Mouse (Mus musculus) cerebellum, adult 11 months (tissue): ENCODE measurements at regions not wholly inside any gene's neighbourhood (a gene's known extent, or its start where the extent isn't known, plus 50 kb on each side); places are given as distances from the start of the nearest gene placed in this dataset.
"Not testable (repeated sequence)": the region's sequence is repeated elsewhere in the genome, so short reads cannot be mapped to it uniquely, and the experiment has no call there.

Experiments
- DNase-seq: peaks from one replicate; pipeline ENCODE4 v3.0.0; 2022

DNA sequence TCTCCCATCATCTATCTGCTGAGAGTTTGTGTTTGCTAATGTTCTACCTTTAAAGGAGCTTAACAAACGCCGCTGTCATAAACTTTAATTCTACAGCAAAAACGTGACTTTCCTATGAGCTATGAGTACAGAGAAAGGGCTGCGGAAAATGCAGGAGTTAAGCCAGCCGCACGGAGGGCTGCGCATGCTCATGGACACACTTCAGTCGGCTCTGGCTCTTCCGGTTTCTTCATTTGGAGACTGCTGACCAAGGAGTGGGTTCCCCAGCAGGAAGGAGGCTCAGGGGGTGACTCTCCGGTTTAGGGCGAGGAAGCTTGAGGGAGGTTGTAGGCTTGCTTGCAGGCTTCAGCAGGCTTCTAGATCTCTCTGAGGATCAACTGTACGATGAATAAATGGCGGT lies 59.3 kb downstream of the Sox2 start:
- no peak for DNase-seq

DNA sequence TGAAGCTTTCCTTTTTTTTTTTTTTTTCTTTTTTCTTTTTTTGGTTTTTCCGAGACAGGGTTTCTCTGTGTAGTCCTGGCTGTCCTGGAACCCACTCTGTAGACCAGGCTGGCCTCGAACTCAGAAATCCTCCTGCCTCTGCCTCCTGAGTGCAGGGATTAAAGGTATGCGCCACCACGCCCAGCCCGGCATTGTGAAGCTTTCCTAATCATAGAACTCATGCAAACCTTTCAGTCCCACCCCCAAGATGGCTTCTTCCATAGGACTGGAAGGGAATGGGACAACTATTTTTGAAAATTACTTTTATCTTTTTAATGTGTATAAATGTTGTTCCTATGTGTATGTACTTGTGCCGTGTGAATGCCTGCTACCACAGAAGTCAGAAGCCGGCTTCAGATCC lies 61.9 kb downstream of the Sox2 start:
- not testable (repeated sequence) for DNase-seq

DNA sequence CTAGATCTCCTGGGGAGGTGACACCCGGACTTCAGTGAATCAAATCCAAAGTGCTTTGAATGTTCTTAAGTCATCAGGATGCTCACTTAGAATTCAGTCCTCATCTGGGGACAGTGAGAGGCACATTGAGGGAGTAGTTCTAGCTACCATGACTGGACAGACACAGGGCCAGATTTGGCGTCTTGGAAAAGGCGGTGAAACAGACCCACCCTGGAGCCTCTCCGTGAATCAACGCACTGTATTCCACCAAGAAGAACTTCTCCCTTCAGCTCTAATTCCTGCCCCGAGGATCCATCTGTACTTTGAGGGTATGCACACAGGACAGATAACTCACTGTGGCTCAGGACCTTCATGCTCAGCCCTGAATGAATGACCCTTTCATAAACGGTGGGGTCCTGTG lies 72.3 kb downstream of the Sox2 start:
- no peak for DNase-seq

DNA sequence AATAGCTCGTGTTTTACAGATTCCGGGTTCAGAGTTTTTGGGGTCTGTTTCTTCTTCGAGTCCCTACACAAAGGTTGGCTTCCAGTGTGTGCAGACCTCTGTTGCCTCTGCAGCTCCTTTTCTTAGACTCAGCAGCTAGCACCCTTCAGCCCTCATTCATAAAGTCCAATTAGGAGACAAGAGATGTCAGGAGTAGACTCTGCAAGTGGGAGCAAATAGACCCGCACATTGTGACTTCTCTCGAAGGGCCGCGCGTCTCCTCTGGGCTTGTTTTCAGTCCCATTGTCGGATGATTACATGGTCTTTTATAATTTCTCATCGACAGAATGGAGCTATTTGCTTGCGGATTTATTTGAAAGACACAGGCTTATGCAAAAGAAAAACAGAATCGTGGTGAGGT lies 76.8 kb downstream of the Sox2 start:
- DNase-seq, result no peak

DNA sequence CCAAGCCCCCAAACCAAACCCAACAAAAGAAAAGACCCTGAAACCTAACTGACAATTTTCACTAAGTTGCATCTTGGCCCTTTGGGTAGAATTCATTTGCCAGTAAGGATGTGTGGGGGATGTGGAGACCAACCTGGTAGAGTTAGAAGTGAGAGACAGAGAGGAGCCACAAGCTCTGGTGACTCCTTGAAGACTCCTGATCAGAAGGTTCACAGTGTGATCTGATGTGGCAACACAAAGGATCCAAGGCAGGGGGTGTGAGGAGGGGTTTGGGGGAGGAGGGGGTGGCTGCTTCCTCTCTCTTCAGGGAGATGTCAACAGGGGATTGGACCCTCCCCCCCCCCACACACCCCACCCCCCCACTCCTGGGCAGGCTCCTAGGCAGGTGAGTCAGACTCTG lies 78.1 kb downstream of the Sox2 start:
- no peak for DNase-seq

DNA sequence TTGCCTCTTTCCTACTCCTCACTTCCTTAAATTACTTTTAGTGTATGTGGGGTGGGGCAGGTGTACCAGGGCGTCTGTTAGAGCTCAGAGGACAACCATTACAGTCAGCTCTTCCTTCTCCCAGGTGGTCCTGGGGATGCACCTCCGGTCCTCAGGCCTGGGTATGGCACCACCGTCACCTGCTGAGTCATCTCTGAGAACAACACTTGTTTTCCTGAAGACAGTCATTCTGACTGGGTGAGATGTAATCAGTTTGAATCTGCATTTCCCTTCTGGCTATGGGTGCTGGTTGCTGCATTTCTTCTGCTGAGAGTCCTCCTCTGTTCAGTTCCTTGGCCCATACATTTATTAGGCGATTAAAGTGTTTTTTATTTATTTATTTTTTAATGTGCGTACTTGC lies 84.8 kb downstream of the Sox2 start:
- DNase-seq, result no peak

DNA sequence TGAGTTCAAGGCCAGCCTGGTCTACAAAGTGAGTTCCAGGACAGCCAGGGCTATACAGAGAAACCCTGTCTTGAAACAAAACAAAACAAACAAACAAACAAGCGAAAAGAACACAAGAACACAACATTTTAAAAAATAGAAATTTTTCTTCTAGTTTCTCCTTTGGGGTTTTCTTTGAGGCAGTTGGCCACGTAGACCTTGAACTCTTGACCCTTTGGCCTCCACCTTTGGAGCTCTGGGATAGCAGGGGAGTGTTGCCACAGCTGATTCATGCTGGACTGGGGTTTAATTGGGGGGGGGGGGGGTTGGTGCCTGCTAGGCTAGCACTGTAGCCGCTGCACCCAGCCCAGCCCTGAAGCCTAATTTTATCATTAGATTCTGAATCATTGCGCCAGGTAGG lies 87.8 kb downstream of the Sox2 start:
- no peak for DNase-seq

DNA sequence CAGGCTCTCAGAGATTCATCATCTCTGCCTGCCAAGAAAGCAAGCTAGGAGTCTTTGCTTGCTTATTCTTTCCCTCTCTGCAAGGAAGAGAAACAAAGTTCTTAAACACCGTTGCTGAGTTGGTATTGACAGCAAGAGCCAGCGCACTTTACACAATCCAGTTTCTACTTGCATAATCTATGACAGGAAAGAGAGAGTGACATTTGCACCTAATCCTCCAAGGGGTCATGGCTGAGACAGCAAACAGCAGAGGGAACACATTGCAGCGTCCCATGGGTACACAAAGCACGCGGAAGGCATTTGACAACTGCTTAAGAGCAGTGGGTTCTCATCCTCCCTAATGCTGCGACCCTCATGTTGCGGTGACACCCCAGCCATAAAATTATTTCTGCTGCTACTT lies 88.7 kb downstream of the Sox2 start:
- DNase-seq, result no peak

DNA sequence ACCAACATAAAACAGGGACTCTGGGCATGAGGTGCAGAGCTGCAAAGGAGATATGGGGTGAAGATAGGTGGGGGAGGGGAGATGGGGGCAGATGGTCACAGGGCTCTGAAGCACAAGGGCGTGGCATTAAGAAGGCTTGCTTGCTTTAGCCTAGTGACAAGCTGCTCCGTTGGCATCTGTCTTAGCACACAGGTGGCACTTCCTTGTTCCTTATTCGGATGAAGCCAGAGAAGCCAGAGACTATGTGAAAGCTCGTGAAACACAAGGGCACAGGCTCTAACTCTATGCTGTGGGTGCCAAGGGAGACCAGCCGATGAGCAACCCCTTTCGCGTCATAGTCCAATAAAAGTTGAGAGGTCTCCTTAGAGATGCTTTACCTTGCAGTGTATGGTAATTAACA lies 89.5 kb downstream of the Sox2 start:
- no peak for DNase-seq

DNA sequence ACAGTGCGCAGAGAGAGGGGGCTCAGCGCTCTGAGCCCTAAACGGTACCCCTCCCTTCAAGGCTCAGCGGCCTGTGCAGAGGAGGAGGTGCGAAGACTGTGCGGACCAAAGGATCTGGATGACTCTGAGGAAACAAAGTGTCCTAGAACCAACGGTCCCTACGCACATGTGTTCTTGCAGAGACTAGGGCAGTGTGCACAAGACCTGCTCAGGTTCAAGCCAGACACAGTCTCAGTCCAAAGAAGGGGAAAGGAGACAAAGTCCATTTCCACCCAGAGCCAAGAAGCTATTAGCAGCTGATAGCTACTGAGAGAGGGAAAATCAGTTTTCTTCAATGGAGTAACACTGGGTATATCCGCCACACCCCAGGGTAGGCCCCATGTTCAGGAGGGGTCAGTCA lies 89.9 kb downstream of the Sox2 start:
- no peak for DNase-seq

DNA sequence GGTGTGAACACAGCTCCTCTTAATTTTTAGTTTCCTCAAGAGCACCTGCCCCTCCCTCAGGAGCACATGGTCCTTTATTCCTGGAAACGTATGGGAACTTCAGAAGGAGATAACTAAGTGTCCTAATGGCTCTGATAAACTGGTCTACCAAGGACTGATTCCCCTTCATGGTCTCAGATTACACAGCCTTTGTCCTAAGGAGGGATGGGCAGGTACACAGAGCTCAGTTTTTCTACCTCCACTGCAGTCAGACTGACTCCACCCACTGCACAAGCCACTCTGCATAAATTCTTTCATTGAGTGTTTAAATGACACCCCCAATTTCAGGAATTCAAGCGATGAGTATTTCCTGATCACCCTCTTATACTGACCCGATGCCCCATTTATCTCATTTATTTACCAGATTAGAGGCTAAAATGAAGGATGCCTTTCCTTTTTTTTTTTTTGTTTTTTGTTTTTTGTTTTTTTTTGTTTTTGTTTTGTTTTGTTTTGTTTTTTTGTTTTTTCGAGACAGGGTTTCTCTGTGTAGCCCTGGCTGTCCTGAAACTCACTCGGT lies 95.1 kb downstream of the Sox2 start:
- no peak for DNase-seq

DNA sequence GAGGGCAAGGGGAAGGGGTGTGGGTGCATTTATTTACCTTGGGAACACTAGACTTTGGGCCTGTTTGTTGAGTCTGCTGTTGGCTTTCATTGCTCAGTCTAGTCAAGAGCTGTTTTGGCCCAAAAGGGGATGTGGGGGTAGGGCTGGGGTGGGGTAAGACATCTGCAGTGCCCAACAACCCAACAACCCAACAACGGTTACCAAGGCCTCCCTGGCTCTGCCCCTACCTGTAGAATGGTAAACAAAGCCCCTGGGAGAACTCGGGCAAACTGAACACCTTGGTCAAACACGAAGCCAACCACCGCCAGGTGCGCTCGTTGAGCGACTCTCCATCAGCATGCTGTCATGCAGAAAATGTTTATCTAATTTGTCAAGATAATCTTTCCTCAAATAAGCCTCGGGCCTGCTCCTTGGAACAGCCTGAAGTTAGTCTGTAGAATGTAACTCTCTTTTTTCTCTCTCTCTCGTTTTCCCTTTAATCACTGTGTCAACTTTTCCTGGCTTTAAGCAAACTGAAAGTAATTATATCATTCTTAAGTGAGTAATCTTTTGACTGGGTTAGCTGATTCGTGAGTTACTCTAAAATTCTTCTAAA lies 97.4 kb downstream of the Sox2 start:
- no peak for DNase-seq

DNA sequence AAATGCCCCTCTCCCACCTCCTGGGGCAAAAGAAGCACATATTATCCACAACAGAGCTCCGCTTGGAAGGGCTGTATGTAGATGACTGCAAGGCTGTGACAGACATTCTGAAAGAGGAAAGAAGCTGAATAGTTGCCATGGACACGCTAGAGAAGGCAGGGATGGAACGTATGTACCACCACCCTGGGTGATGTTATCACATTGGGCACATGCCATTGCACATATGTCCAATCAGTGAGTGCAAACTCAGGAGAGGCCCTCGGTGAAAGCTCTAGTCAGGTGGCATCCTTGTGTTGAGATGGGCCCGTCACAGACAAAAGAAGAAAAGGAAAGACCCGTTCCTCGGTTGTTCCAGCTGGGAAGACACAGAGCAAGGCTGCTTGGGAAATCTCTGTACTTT lies 99.8 kb downstream of the Sox2 start:
- no peak for DNase-seq

DNA sequence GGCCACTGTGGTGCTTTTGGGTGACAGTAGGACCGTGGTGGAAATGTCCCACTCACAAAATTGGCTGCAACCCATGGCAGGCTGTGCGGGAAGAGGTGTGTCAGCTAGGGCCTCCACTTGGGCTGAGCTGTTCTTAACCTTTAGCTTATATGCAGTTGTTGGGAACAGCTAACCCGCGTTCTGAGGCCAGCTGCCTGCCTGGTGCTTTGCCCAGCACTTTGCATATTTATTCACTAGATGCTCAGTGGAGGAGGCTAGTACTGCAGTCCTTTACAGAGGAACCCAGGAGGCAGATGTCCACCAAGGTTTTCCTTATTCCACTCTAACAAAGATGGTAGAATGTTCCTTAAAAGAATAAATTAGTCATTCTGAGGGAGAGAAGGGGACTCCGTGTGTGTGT lies 101.3 kb downstream of the Sox2 start:
- DNase-seq, result no peak

DNA sequence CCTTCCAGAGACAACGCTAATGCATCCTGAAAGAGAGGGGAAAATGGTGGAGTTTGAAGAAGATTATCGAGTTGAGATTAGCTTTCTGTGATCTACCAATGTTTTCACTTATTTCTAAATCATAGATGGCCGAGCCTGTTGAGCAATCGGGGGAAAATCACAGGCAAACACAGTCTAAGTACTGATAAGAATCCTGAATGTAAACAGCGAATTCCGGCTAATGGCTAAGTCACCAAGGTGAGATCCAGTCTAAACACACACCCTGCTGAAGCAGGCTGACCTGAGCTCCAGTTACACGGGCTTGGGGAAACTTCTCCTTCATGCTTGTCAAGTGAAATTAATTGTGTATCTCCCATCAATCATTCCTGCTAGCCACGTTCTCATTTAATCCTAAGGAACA lies 103.4 kb downstream of the Sox2 start:
- DNase-seq, result no peak

DNA sequence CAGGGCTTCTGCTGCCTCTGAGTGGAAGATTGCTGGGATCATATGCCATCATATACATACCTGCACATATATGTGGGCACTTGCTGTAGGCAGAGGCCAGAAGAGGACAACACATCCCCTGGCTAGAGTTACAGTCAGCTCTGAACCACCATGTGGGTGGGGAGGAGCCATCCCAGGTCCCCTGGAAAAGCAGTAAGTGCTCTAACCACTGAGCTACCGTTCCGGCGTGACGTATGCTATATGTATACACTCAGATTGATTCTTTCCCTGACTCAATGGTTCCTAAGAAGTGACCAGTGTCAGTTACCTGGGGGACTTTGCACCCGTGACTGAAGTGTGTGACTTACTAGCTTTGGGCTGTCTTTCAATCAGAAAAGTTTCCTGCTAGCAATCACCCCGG lies 104.6 kb downstream of the Sox2 start:
- DNase-seq, result no peak

DNA sequence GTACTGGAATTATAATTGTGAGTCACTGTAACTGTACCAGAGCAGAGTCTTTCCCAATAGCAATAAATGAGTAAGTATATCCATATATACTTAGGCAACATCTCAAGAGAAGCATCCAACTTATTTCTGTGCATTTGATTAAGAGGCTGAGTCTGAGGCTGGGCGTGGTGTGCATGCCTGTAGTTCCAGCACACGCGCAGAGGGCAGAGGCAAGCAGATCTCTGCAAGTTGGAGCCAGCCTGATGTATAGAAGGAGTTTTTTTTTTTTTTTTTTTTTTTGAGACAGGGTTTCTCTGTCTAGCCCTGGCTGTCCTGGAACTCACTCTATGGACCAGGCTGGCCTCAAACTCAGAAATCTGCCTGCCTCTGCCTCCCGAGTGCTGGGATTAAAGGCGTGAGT lies 105.1 kb downstream of the Sox2 start:
- DNase-seq, result not testable (repeated sequence)

DNA sequence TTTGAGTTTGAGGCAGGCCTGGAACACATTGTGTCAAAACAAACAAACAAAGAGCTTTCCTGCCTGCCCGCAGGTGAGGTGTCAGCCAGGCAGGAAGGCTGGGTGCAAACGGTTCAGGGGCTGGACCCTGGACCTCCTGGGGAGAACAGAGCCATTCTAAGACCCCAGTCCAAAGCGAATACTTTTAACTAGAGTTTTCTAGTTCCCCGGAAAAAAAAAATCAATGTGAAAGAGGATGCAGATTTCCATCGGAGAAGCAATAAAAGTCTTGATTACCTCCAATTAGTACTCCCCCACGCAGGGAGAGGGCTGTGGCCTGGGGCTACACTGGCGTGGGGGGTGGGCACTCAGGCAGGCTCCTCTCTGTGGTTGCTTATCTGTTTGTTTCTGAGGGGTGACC lies 106.4 kb downstream of the Sox2 start:
- DNase-seq, result no peak

DNA sequence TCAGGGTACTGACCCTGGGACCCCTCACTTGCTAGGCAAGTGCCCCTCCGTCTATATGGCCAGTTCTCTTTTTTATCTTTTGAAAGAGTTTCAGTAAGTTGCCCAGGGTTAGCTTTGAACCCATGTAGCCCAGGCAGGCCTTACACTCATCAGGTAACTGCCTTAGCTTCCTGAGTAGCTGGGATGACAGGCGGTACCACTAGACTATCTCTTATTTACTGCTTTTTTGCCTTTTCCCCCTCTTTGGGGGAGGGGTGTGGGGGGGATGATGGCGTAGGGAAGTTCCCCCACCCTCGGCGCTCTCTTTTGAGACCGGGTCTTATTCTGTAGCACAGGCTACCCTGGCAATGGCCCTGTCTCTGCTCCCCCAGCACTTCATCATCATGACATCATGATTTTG lies 106.9 kb downstream of the Sox2 start:
- DNase-seq, result no peak

DNA sequence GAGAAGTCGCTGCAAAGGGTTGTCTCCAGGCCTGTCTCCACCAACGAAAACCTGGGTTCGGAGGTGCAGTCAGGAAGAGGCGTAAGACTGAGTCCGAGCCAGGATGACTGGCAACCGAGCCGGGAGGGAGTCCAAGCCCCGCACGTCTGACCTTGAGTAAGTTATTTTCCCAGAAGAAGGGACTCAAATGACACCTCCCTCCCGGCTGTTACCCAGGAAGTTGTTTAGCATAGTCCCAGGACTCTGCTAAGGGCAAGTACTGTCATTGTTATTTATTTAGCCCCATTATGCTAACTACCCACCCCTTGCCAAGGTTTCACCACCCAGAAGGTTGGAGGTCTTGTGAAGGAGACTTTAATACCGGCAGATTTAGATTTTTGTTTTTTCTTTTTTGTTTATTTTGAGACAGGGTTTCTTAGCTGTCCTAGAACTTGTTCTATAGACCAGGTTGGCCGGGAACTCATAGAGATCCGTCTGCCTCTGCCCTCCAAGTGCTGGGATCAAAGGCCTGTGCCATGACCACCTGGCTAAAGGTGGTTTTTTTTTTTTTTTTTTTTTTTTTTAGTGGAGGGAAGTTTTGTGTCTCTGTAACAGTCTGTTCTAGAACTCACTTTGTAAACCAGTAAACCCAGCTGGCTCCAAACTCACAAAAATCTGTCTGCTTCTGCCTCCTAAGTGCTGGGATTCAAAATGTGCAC lies 107.8 kb downstream of the Sox2 start:
- no peak for DNase-seq

DNA sequence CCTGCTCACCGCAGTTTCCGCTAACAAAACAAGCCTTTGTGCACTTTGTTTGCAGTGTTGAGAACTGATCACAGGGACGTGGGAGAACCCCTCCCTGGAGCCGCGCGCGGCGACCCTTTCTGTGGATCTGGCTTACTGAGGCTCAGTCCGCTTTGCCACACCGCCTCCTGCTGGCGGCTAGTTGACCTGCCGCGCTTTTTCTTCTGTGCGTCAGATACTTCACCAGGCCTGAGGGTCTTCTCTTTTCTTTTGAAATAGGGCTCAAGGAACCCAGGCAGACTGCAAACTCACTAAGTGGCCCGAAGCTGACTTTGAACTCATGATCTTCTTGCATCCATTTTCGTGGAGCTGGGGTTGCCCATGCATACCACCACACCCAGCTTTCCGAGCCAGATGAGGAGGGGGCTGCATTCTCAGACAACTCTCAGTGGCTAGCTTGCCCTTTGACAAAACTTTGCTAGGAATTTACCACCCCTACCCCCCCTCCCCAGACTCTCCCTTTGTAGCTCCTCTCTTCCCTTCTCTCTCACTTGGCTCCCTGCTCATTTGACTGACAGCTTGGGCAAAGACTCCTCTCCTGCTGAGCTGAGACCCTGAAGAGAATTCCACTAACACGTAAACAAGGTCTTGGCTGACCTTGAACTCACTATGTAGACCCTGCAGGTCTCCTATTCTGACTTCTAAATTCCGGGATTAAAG lies 109.9 kb downstream of the Sox2 start:
- no peak for DNase-seq

DNA sequence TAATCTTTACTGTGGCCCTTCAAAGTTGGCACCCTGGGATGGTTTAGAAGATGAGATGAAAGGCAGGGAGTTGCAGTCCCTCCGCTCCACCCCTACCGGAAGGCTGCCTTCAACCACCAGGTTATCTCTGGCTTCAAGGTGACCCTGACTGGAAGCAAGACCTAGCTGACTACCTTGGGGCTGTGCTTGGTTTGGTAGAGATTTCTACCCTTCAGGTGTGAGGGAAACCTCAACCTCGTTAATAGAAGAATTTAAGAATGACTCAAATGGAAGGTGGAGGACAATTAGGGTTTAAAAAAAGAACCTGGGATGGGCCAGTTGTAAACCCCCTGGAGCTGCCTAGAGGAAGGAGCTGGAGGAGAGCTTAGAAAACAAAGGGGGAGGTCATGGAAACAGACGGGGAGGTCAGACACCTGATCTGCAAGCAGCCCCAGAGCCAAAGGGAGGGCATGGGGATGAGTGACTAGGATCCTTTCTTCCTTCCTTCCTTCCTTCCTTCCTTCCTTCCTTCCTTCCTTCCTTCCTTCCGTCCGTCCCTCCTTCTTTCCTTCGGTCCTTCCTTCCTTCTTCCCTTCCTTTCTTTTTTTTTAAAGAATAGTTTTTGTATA lies 111.1 kb downstream of the Sox2 start:
- DNase-seq, result no peak

DNA sequence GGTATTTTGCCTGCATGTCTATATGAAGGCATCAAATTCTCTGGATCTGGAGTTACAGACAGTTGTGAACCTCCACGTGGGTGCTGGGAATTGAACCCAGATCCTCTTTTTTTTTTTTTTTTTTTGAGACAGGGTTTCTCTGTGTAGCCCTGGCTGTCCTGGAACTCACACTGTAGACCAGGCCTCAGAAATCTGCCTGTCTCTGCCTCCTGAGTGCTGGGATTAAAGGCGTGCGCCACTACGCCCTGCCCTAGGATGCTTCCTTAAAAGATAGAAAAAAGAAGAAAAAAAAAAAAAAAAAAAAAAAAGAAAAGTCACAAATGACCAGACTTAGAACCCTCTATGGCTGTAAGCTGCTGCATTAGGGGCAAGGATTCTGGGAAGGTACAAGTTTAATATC lies 111.6 kb downstream of the Sox2 start:
- DNase-seq, result no peak

DNA sequence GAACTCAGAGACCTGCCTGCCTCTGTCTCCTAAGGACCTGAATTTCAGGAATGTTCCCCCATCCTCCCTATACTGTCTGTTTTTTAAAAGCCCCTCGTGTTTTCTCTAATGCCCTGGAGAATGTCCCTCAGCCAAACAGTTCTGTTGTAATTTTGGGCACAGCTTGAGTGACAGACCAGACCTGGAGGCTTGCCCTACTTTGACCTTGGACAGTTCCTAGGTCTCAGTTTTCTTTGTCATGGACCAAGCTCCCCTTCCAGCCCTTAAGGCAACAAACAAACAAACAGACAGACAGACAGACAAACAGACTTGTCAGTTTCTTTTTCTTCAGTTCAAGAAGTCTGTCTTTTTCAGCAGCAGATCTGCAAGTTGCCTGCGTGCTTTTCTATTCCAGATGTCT lies 114.4 kb downstream of the Sox2 start:
- no peak for DNase-seq
